Mouse (Mus musculus) c-Kit-positive CD71-positive TER-119-negative erythroid progenitor cells, embryonic 14.5 days (primary cell): Measurements from ENCODE around the gene Anp32a.

Source experiments
- DNase-seq: peaks from one replicate; pipeline ENCODE4 v3.0.0-alpha.2; 2013; ENCODE audit warnings: low read depth

The Anp32a gene

GRCm38 (mm10) chr9:62407357-62408146 is 66.5 kb downstream of the Anp32a start:
- DNase-seq, result peak; percentile 22

- no peak for DNase-seq
Measured at GRCm38 (mm10) chr9:62418742-62419141, 77.6 kb downstream of the Anp32a start.

GRCm38 (mm10) chr9:62420261-62420917 is 79.3 kb downstream of the Anp32a start:
- no peak for DNase-seq

GRCm38 (mm10) chr9:62421027-62421426 is 79.9 kb downstream of the Anp32a start:
- peak; percentile 42 for DNase-seq

GRCm38 (mm10) chr9:62421911-62422310 is 80.8 kb downstream of the Anp32a start:
- DNase-seq, result no peak

GRCm38 (mm10) chr9:62422926-62423325 is 81.8 kb downstream of the Anp32a start:
- DNase-seq, result no peak

GRCm38 (mm10) chr9:62423871-62424270 is 82.8 kb downstream of the Anp32a start:
- no peak for DNase-seq

GRCm38 (mm10) chr9:62425265-62425664 is 84.2 kb downstream of the Anp32a start:
- DNase-seq, result no peak

- DNase-seq, result no peak
Measured at GRCm38 (mm10) chr9:62426021-62426420, 84.9 kb downstream of the Anp32a start.

- no peak for DNase-seq
Measured at GRCm38 (mm10) chr9:62426531-62426930, 85.4 kb downstream of the Anp32a start.

- no peak for DNase-seq
Measured at GRCm38 (mm10) chr9:62427010-62427409, 85.9 kb downstream of the Anp32a start.
